Mouse (Mus musculus): ENCODE data around the gene Pold1.

- TF ChIP-seq EP300 (IDR thresholded peaks at IDR 0.05; ENCODE audit: low read depth) (no peak), CTCF (IDR thresholded peaks at IDR 0.05; ENCODE audit: low read depth) (no peak)
Measured at GRCm38 (mm10) chr7:44586930-44587329, 38.3 kb upstream of the Pold1 start.
